Mouse (Mus musculus) T-cell, adult 66 days (primary cell): ENCODE measurements around the gene Rabac1. TPM values are rescaled to one million over a fixed set of nuclear protein-coding genes. Genes with fewer than 3 reads are reported as not detected.

Experiments used
- total RNA-seq, 2 experiments: library from RNA; stranded (reverse); gene quantifications; 3 replicates in 1 of 2; 4 replicates in 1 of 2; pipeline ENCODE4 v1.2.4; 2023

Rabac1 gene
- total RNA-seq = 100 to 1,000 TPM; 301 to 308 TPM

DNA sequence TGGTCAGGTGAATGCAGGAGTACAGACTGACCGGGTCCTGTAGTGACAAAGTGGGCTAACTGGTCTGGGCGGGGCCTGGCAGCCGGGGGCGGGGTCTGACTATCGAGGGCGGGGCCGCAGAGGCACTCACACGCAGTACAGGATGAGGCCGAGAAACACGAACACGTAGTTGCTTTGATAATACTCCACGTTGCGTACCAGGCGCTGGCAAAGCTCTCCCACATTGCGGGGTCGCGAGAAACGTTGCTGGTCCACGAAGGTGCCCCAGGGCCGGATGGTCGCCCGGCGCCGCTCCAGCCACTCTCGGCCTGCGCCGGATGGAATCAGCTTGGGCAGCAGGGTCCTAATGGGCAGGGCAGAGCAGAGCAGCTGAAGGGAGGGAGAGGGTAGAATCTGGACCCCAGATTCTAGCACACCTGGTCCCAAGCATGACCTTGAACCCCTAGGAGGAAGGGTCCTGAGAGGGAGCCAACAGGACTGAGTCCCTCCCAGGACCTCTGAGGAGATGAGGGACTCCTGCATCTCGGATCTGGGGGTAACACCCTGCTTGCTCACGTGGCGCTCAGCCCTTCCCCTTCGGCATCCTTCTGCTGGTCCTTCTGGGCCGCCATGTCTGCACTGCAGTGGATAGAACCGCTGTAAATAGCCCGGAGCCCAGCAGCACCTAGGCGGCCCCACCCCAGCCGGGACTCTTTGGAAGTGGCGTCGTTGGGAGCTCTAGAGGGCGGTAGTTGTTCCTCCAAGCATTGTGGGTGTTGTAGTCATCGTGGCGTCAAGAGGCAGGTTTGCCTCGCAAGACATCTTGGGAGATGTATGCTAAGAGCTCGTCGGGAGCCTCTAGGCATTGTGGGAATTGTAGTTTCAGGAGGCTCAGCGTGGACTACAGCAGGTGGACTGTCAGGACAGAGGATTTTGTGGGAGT lies at the start of gene Rabac1:
Gene Rabac1 (minus strand): TSS at position 783 of the 922 bp plus-strand sequence.

DNA sequence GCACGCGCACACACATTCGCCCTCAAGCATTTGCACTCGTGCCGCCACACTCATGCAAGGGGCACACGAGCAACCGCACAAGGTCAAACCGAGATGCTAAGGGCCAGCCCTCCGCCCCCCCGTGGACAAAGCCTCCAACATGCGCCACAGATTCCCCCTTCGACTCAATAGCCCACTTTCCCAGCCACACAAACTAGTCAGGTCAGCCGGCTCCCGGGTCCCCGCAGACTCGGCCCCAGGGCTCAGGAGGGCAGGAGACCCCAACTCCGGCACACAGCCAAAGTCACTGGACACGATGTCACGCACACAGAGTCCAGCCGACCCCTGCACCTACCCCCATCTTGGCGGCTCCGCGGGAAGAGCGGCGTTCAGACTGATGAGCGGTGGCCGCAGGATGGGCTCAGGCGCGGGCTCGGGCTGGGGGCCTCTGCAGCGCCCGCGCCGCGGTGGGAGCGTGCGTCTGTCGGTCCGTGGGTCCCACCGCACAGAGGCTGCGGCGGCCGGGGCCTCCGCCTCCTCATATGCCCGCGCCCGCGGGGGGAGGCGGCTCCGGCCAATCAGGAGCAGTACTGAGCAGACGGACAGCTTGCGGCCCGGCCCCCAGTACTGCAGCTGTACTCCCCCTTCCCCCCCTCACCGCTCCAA lies 33.0 kb upstream of the Rabac1 start, which contains the start of gene Atp1a3:
Gene Atp1a3 (minus strand): TSS at position 538 of the 645 bp plus-strand sequence.

DNA sequence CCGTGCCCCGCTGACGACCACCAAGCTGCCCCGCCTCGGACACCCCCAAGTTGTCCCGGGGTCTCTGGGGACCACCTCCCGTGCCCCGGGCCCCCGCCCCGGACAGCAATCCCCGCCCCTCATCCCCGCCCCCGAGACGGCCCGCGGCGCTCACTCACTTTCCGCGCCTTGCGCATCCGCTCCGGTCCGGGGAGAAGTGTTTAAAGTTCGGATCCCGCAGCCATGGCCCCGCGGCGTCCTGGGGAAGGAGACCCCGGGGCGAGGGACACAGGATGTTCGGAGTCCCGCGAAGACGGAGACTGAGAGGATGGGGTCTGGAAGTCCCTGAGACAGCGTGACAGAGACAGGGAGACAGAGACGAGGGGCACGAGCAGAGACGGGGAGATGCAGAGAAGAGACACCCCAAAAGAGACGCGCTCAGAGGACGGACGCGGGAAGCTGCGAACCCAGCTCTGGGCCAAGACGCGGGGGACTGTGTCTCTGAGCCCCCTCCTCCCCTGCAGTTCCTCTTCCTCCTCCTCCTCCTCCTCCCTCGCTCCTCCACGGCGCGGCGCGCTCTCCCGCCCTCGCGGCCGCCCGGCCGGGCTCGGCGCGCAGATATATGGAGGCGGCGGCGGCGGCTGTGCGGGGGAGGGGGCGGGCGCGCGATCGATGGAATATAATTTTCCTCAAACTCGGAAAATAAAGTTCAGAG lies 28.1 kb downstream of the Rabac1 start, which contains the start of gene Gm4881:
Gene Gm4881 (minus strand): TSS at position 238 of the 694 bp plus-strand sequence.

Other genes starting within 250 kb of the Rabac1 start
- not detected for gene Gm4763, start 245.8 kb downstream of the Rabac1 start, total RNA-seq
- gene Cd177, start 212.4 kb downstream of the Rabac1 start, total RNA-seq = under 1 TPM; 0.33 to 0.38 TPM
- not detected for gene Ceacam10, start 195.5 kb downstream of the Rabac1 start, total RNA-seq
- gene Gm9844, start 110.5 kb downstream of the Rabac1 start, total RNA-seq = 1 to 10 TPM in 1 of 2 experiments, not detected in 1; 2.2 TPM
- gene Lypd4, start 102.8 kb downstream of the Rabac1 start, total RNA-seq = not detected
- not detected for gene Dmrtc2, start 102.7 kb downstream of the Rabac1 start, total RNA-seq
- gene Rps19, start 88.4 kb downstream of the Rabac1 start, total RNA-seq = 1,000 to 10,000 TPM; 3,039 to 3,325 TPM
- gene Cd79a, start 75.4 kb downstream of the Rabac1 start, total RNA-seq = 1 to 10 TPM; 3.5 to 5.8 TPM
- 1,000 to 10,000 TPM; 1,621 to 1,684 TPM for gene Arhgef1, start 69.8 kb downstream of the Rabac1 start, total RNA-seq
- gene Gm4881, start 28.3 kb downstream of the Rabac1 start, total RNA-seq = not detected
- gene Atp1a3, start 33.2 kb upstream of the Rabac1 start, total RNA-seq = 10 to 100 TPM in 1 of 2 experiments, 1 to 10 TPM in 1; 8.9 to 10.2 TPM
- 1 to 10 TPM; 6.6 to 8.5 TPM for gene Grik5, start 99.6 kb upstream of the Rabac1 start, total RNA-seq
- gene Zfp574, start 99.8 kb upstream of the Rabac1 start, total RNA-seq = 10 to 100 TPM; 23.1 to 24.2 TPM
- 10 to 100 TPM; 21.2 to 24.0 TPM for gene Pou2f2, start 207.0 kb upstream of the Rabac1 start, total RNA-seq
- gene Dedd2, start 247.9 kb upstream of the Rabac1 start, total RNA-seq = 10 to 100 TPM; 84.8 to 98.4 TPM
- gene Zfp526, start 248.7 kb upstream of the Rabac1 start, total RNA-seq = 10 to 100 TPM; 21.4 to 23.0 TPM